Mouse (Mus musculus) E14TG2a.4 (cell line): ENCODE measurements around the gene Cfd.

Experiments used
- CTCF ChIP-seq: conservative IDR thresholded peaks from 2 replicates; pipeline ENCODE4 v1.5.1; 2014; ENCODE audit warnings: low read length
- NANOG ChIP-seq: IDR thresholded peaks from 2 replicates; pipeline ENCODE4 v1.6.1; 2014; ENCODE audit warnings: borderline replicate concordance, low read length, mixed read lengths
- POU5F1 ChIP-seq: IDR thresholded peaks from 2 replicates; pipeline ENCODE4 v1.6.1; 2014; ENCODE audit warnings: low read length, borderline replicate concordance

- TF ChIP-seq CTCF, result no peak
- no peak for TF ChIP-seq NANOG
- TF ChIP-seq POU5F1, result no peak
These were observed at the start of gene Cfd for GRCm38 (mm10) chr10:79890670-79891069.
